Mouse (Mus musculus): ENCODE measurements around the gene Edem1. TPM values are rescaled to one million over a fixed set of nuclear protein-coding genes. Genes with fewer than 3 reads are reported as not detected.
A peak's percentile ranks its signal among the peaks of the same experiment; 100 is the strongest.

Gene Edem1
- polyA plus RNA-seq (2016; fragmentation: Nextera tagmentation; extraction: Ambion mirVana), result 20.1 and 21.6 TPM in 2 replicates

DNA sequence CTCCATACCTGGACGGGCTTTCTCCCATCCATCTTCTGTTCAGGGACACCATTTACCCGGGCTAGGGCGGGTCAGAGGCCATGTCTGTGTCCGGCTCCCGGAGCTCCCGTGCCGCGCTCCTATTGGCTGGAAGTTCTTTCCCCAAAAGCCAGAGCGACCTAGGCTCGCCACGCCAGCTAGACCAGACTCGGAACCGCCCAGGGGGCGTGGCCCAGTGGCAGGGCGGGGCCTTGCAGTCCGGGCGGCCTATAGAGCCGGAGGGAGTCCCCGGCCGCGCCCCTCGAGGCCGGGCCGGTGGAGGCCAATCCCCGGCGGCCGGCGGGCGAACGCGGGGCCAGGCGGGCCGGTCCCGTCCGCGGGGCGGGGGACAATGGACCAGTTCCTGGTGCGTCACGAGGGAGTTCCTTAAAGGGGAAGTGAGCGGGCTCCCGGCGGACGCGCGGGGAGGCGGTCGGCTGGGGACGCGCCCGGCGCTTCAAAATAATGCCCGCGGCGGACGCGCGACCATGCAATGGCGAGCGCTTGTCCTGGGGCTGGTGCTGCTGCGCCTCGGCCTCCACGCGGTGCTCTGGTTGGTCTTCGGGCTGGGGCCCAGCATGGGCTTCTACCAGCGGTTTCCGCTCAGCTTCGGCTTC is at the start of gene Edem1:
Gene Edem1, plus strand, starts transcription at position 408 of the 635 bp plus-strand sequence.
- Histone ChIP-seq H3K9ac (replicated peaks) (peak within 1 kb of the TSS; percentile 83), H3K4me3 (replicated peaks) (peak within 1 kb of the TSS; percentile 84), H3K9me3 (no peaks in the 10 kb centered on the region), H3K36me3 (peaks cover 8% of the 10 kb centered on the region; the same call in 1 of the 2 replicates), H3K27ac (peak within 1 kb of the TSS; percentile 87), H3K27me3 (no peaks in the 10 kb centered on the region), H3K4me1 (replicated peaks) (peaks cover 19% of the 10 kb centered on the region), H3K4me2 (peak within 1 kb of the TSS; percentile 78)
- ATAC-seq (ENCODE audit: insufficient number of reproducible peaks, insufficient read depth, low FRiP score, low TSS enrichment, low read depth), result peak; percentile 98
- under 1% methylated on average over 60 of the region's 67 CpGs for whole genome bisulfite sequencing

DNA sequence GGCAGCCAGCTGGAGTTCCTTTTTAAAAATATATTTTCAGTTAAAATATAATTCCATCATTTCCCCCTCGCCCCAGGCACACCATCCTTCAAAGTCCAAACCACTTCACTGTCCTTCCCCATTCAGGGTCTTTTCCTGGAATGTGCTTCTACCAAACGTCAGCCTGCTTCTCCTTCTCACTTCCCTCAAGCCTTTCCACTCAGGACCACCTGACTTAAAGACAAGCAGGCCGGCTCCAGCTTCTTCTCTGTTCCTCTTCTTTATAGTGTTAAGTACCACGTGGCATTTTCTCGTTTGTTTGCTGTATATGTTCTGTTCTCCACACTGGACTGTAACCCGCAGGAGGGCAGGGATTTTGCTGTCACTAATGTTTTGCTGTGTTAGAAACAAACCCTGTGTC is 46.6 kb upstream of the Edem1 start:
- Histone ChIP-seq H3K27me3 (no peaks in the 10 kb centered on the region), H3K4me1 (replicated peaks) (peaks cover 13% of the 10 kb centered on the region), H3K4me3 (replicated peaks) (no peak overlapping the region), H3K27ac (no peak overlapping the region), H3K4me2 (no peak overlapping the region), H3K36me3 (no peaks in the 10 kb centered on the region), H3K9me3 (no peaks in the 10 kb centered on the region), H3K9ac (replicated peaks) (no peak overlapping the region)
- ATAC-seq (ENCODE audit: insufficient number of reproducible peaks, insufficient read depth, low FRiP score, low TSS enrichment, low read depth), result no peak
- WGBS, result 70% methylated on average over 6 of the region's 6 CpGs

DNA sequence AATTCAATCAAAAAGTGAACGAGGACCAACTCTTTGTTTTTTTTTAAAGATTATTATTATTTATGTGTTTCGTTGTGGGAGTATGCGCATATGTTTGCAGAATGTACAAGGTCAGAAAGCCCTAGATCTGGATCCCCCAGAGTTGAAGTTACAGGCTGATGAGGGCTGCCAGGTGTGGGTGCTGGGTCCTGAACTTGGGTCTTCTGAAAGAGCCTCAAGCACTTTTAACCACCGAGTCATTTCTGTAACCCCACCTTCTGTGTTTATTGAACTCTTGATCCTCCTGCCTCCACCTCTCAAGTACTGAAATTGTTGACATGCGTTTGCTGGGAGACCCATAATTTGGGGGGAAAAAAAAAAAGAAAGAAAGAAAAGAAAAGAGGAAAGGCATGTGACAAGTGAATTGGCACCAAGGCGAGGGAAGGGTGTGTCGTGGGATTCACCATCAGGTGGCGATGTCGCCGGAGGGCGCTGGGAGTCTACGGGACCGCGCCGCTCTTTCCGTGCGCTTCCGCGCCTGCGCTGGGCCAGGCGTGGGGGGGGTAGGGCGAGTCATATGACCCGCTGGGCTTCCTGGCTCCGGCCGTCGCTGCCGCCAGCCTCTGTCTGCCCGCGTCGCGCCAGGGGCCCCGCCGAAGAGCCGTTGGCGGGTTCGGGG is 45.8 kb upstream of the Edem1 start, which contains the start of gene Arl8b:
Gene Arl8b, plus strand, starts transcription at position 574 of the 658 bp plus-strand sequence.
- WGBS, result 11% methylated on average over 34 of the region's 36 CpGs
- Histone ChIP-seq H3K27ac (peak within 1 kb of the TSS; percentile 67; the same call in 1 of the 2 replicates), H3K36me3 (no peaks in the 10 kb centered on the region), H3K4me1 (replicated peaks) (peaks cover 13% of the 10 kb centered on the region), H3K4me2 (peak within 1 kb of the TSS; percentile 88), H3K27me3 (no peaks in the 10 kb centered on the region), H3K9ac (replicated peaks) (peak within 1 kb of the TSS; percentile 96), H3K9me3 (no peaks in the 10 kb centered on the region), H3K4me3 (replicated peaks) (peak within 1 kb of the TSS; percentile 99)
- ATAC-seq (ENCODE audit: insufficient number of reproducible peaks, insufficient read depth, low FRiP score, low TSS enrichment, low read depth), result peak; percentile 92

DNA sequence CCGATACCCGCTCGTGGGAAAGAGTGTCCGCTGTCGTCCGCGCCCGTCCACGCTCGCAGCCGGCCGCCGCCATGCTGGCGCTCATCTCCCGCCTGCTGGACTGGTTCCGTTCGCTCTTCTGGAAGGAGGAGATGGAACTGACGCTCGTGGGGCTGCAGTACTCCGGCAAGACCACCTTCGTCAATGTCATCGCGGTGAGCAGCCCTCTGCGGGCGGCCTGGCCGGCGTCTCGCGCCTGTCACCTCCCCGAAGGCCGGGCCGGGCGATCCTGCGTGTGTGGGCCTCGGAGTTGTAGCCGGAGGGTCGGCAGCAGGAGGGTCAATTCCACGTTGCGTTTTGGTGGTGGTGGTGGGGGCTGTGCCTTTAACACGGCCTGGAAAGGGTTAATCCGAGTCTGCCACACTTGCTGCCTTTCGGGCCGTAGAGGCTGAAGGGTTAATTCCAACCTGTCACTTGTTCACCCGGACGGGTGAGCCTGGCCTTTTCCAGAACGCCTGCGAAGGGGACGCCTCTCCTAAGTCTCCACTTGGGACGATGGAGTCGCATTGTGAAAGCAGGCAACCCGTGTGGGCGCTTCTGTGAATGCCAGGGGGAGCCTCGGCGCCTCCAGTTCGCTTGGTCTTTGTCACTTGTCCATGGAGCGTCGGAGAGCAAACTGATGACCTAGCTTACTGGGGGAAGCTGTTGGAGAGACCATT is 45.1 kb upstream of the Edem1 start:
- Histone ChIP-seq H3K9me3 (no peaks in the 10 kb centered on the region), H3K4me2 (peak overlapping the region; percentile 88), H3K36me3 (no peaks in the 10 kb centered on the region), H3K9ac (replicated peaks) (peak overlapping the region; percentile 96), H3K4me3 (replicated peaks) (peak overlapping the region; percentile 99), H3K27me3 (no peaks in the 10 kb centered on the region), H3K27ac (peak overlapping the region; percentile 67; the same call in 1 of the 2 replicates), H3K4me1 (replicated peaks) (peaks cover 13% of the 10 kb centered on the region)
- under 1% methylated on average over 57 of the region's 57 CpGs for WGBS
- peak; percentile 58 for ATAC-seq (ENCODE audit: insufficient number of reproducible peaks, insufficient read depth, low FRiP score, low TSS enrichment, low read depth)

DNA sequence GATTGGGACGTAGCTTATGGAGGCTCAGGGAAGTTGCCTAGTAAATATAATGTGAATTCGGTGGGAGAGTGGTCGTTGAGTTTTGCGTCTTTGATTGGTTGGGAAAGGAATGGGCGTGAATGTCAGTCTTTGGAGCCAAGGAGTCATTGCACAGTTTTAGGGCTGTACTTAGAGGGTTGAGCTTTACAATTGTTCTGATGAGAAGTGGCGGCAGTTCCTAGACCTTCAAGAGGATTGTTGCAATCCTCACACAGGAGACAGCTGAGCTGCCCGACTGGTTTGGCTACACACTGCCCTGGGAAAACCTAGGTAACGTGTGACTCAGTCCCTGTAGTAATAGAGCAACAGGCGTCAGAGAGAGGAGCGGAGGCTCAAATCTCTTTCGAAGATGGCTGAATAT is 44.4 kb upstream of the Edem1 start:
- peaks cover 13% of the 10 kb centered on the region for H3K4me1 ChIP-seq (replicated peaks)
- H3K4me2 ChIP-seq, result peak overlapping the region; percentile 88
- H3K4me3 ChIP-seq (replicated peaks), result peak overlapping the region; percentile 99
- H3K27ac ChIP-seq, result no peak overlapping the region
- peak overlapping the region; percentile 96 for H3K9ac ChIP-seq (replicated peaks)
- no peak for ATAC-seq (ENCODE audit: insufficient number of reproducible peaks, insufficient read depth, low FRiP score, low TSS enrichment, low read depth)
- no peaks in the 10 kb centered on the region for H3K36me3 ChIP-seq
- no peaks in the 10 kb centered on the region for H3K9me3 ChIP-seq
- no peaks in the 10 kb centered on the region for H3K27me3 ChIP-seq
- 37% methylated on average over 11 of the region's 11 CpGs for WGBS

DNA sequence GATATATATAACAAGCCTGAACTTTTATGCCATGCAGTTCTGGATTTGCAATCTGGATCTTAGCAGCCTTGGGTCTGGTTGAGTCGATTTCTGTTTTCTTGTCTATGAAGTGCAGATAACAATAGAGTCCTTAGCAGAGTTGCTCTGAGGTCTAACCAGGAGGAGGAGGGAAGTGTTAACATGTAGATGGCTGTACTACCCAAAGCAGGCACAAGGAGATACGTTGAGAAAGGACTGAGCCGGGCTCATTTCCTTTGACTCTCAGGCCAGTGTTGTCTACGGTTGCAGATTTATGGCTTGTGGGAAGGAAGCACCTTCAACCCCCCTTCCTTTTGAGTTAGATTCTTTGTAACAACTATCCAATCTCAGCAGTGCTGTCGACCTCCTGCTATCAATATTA is 43.6 kb upstream of the Edem1 start:
- no peaks in the 10 kb centered on the region for H3K27me3 ChIP-seq
- ATAC-seq (ENCODE audit: insufficient number of reproducible peaks, insufficient read depth, low FRiP score, low TSS enrichment, low read depth), result no peak
- H3K4me3 ChIP-seq (replicated peaks), result peak overlapping the region; percentile 99; the same call in 1 of the 2 replicates
- H3K9ac ChIP-seq (replicated peaks), result 0 out of 2 replicates have a peak overlapping the region, but pooled peaks have one; percentile 18
- H3K4me1 ChIP-seq (replicated peaks), result peaks cover 13% of the 10 kb centered on the region
- H3K36me3 ChIP-seq, result no peaks in the 10 kb centered on the region
- peak overlapping the region; percentile 88 for H3K4me2 ChIP-seq
- no peaks in the 10 kb centered on the region for H3K9me3 ChIP-seq
- H3K27ac ChIP-seq, result no peak overlapping the region
- 54% methylated on average over 5 of the region's 5 CpGs for WGBS

DNA sequence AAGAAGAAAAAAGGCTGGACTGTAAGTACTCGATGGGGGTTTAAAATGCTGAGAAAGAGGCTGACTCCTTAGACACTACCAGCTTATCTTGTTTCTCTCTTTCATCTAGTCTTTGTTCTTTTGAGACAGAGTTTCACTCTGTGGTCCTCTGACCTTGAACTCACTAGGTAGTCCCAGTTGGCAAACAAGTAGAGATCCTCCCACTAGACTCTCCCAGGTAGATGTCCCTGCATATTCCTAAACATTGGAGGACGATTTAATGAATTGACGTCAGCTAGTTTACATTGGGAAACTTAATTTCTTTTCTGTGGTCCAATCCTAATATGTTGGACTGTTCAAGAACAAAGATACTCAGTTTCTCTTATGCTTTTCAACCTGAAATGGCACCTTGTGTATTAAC is 42.9 kb upstream of the Edem1 start:
- Histone ChIP-seq H3K27me3 (no peaks in the 10 kb centered on the region), H3K4me2 (no peak overlapping the region), H3K9me3 (no peaks in the 10 kb centered on the region), H3K27ac (no peak overlapping the region), H3K4me3 (replicated peaks) (no peak overlapping the region), H3K36me3 (peaks cover 2% of the 10 kb centered on the region; the same call in 1 of the 2 replicates), H3K4me1 (replicated peaks) (peaks cover 13% of the 10 kb centered on the region), H3K9ac (replicated peaks) (no peak overlapping the region)
- WGBS, result 92% methylated on average over 3 of the region's 3 CpGs
- ATAC-seq (ENCODE audit: insufficient number of reproducible peaks, insufficient read depth, low FRiP score, low TSS enrichment, low read depth), result no peak

DNA sequence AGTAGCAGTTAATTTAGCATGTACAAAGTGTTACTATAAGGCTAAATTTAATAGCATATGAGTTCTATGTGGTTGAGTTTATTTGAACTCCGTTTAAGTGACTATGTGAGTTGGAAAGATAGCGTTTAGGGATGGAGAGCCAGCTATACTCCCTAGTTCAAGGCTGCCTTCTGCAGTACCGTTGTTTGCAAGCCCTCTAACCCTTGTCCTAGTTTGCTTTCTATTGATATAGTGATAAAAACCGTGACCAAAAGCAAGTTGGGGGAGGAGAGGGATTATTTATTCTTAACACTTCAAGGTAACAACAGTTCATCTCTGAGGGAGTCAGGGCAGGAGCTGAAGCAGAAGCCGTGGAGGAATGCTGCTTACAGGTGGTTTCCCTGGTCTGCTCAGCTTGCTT is 36.9 kb upstream of the Edem1 start:
- WGBS, result 82% methylated on average over 5 of the region's 5 CpGs
- Histone ChIP-seq H3K4me3 (replicated peaks) (no peak overlapping the region), H3K4me2 (no peak overlapping the region), H3K4me1 (replicated peaks) (no peaks in the 10 kb centered on the region), H3K9ac (replicated peaks) (no peak overlapping the region), H3K9me3 (no peaks in the 10 kb centered on the region), H3K36me3 (peaks cover 5% of the 10 kb centered on the region; the same call in 1 of the 2 replicates), H3K27me3 (no peaks in the 10 kb centered on the region), H3K27ac (no peak overlapping the region)
- no peak for ATAC-seq (ENCODE audit: insufficient number of reproducible peaks, insufficient read depth, low FRiP score, low TSS enrichment, low read depth)

DNA sequence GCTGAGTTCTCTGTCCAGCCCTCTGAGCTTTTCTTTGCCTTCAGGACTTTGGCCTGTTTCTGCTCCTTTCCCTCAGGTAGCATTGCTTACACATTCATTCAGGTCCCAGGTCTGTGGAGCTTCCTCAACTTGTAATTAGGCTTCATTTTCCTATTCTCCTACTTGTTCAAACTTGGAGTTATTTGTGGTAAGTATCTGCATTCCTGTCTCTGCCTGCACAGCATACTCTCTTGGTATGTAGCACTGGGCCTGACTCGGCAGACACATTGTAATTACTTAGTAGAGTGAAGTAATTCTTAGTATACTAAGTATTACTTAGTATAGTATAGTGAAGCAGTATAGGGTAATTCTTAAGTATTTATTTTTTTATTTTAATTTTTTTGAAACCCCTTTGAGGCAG is 32.5 kb upstream of the Edem1 start:
- no peak overlapping the region for H3K27ac ChIP-seq
- no peaks in the 10 kb centered on the region for H3K9me3 ChIP-seq
- H3K4me1 ChIP-seq (replicated peaks), result 0 out of 2 replicates have a peak, but pooled peaks cover 3% of the 10 kb centered on the region
- no peak overlapping the region for H3K4me2 ChIP-seq
- no peaks in the 10 kb centered on the region for H3K36me3 ChIP-seq
- no peak overlapping the region for H3K9ac ChIP-seq (replicated peaks)
- no peak overlapping the region for H3K4me3 ChIP-seq (replicated peaks)
- no peak for ATAC-seq (ENCODE audit: insufficient number of reproducible peaks, insufficient read depth, low FRiP score, low TSS enrichment, low read depth)
- 76% methylated on average over 1 of the region's 1 CpGs for WGBS
- H3K27me3 ChIP-seq, result no peaks in the 10 kb centered on the region

DNA sequence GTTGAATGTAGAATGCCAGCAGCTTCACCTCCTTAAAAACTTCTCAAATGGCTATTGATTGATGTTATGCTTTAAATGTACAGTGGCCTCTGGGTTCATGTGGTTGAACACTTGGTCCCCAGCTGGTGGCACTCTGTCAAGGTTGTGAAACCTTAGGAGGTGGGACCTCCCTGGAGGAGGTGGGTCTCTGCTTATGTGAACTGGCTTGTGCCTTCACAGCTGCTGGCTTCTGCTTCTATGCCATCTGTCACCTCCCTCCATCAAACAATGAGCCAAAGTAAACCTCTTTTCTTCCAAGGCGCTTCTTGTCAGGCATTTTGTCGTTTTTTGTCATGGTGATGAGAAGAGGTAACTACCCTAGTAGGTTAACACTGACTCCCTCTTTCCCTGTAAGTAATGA is 31.7 kb upstream of the Edem1 start:
- no peak overlapping the region for H3K4me3 ChIP-seq (replicated peaks)
- no peak for ATAC-seq (ENCODE audit: insufficient number of reproducible peaks, insufficient read depth, low FRiP score, low TSS enrichment, low read depth)
- no peak overlapping the region for H3K9ac ChIP-seq (replicated peaks)
- H3K9me3 ChIP-seq, result no peaks in the 10 kb centered on the region
- no peaks in the 10 kb centered on the region for H3K27me3 ChIP-seq
- H3K27ac ChIP-seq, result no peak overlapping the region
- H3K36me3 ChIP-seq, result no peaks in the 10 kb centered on the region
- H3K4me2 ChIP-seq, result no peak overlapping the region
- WGBS, result 62% methylated on average over 2 of the region's 2 CpGs
- H3K4me1 ChIP-seq (replicated peaks), result 0 out of 2 replicates have a peak, but pooled peaks cover 3% of the 10 kb centered on the region

DNA sequence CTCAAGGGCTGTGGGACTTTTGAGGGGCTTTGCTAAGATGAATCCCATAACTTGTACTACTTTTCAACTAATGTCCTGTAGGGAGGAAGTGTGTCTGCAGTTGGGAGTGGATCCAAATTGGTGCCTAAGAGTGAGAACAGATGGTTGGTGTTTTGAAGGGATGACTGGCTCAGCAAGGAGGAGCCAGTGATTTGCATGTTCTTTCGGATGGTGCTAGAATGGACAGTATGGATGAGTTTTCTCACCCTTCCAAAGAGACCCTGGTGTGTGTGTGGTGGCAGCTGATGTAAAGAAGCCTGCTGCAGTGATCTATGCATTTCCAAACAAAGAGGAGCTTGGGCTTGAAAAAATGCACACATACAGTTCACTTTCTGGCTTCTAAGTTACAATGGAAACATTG is 23.2 kb upstream of the Edem1 start:
- Histone ChIP-seq H3K27ac (no peak overlapping the region), H3K9me3 (no peaks in the 10 kb centered on the region), H3K27me3 (no peaks in the 10 kb centered on the region), H3K36me3 (no peaks in the 10 kb centered on the region), H3K4me3 (replicated peaks) (no peak overlapping the region), H3K4me2 (no peak overlapping the region), H3K9ac (replicated peaks) (no peak overlapping the region), H3K4me1 (replicated peaks) (no peaks in the 10 kb centered on the region)
- 38% methylated on average over 1 of the region's 1 CpGs for WGBS
- no peak for ATAC-seq (ENCODE audit: insufficient number of reproducible peaks, insufficient read depth, low FRiP score, low TSS enrichment, low read depth)
